Mouse (Mus musculus): ENCODE measurements around the gene Tcerg1l.

Gene Tcerg1l

DNA sequence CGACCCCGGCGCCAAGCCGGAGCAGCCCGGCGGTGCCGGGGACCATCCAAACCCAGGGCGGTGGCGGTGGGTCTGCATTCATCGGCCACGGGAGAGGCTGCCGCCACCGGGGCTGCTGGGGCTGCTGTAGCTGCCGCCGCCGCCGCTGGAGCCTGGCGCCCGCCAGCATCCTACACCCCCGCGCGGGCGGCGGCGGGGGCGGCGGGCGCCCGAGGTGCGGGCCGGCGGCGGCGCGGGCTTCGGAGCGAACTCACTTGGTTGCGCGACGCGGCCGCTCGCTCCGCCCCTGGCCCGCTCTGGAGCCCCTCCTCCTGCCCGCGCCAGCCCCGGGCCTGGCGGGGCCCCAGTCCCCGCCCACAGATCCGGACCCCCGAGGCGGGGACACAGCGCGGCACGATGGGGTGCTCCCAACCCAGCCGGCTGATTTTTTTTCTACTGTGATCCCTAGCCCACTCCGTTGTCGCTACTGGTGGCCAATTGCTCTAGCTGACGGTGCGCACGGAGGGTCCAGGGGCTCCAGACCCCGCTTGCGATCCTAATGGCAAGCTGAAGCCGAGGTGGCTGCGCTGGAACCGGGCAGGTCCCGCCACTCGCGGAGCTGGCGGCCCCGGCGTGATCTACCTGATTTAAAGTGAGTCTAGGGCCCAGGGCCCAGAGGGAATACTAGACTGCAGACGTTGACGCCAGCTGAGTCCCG lies at the start of gene Tcerg1l:
Gene Tcerg1l, minus strand, starts transcription at position 246 of the 697 bp plus-strand sequence.
- DNase-seq (ENCODE audit: low spot score) = no peak

DNA sequence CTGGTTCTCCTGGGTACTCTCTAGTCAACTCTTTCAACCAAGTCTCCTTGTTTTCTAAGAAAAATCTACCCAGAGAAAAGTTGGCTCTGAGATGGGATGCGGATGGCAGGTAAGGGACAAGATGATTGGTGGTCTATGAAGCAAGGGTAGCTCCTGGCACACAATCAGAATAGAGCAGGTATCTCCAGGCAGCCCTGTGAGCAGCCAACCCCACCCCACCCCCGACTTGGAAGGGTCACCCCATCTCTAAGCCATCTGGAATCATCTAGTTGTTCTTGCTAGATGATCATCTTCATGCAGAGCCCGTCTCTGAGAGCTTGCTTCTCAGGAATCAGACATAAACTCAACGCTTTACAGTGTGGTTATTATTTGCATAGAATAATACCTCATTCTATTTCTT lies 44.6 kb upstream of the Tcerg1l start:
- DNase-seq (ENCODE audit: low spot score) = no peak

DNA sequence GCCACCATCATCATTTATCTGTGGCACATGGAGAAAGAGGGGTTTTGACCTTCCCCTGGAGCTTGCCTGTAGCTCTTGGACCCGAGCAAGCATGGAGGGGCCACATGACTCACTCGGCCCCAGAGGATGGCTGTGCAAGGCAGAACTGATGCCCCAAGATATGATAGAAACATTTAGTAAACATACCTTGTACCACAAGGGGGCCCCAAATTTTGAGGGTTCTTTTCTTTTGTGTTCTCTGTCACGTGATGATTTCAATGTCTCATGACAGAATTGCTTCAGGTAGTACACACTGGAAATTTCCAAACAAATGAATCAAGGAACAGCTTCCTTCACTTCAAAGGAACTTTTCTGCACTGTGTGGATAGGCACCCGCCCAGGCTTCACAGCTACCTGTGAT lies 35.0 kb upstream of the Tcerg1l start:
- no peak for DNase-seq (ENCODE audit: low spot score)

DNA sequence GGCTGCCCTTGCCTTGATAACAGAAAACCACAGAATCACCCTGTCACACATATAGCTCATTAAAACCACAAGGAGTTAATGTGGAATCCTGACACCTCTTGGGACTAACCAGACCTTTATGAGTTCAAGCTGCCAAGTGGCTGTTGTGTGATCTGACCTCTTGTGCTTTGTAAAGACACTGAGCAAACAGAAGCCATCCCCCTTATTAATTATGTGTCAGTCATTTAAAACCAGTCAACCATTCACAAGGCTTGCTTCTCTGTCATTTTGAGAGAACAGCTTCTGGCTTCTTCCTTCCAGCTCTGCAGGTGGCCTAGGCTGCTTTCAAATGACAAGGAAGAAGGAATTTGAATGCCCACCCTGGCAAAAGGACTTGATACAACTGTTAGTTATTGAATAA lies 33.9 kb upstream of the Tcerg1l start:
- no peak for DNase-seq (ENCODE audit: low spot score)

DNA sequence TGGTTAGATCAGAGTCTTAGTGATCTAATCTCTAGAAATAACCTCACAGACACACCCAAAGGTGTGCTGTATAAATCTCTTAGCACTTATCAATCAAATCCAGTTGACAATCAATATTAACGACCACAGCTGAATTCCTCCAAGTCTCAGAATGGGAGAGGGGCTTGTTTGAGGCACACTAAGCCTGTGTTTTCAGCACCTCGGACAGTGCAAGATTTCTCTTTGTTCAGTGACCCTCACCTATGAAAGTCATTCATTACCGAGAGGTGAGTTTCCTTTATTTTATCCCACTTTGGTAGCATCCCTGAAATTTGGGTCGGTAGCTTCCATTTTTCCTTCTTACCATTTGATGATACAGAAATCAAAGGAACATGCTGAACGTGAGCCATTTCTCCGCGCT lies 32.4 kb upstream of the Tcerg1l start:
- no peak for DNase-seq (ENCODE audit: low spot score)

DNA sequence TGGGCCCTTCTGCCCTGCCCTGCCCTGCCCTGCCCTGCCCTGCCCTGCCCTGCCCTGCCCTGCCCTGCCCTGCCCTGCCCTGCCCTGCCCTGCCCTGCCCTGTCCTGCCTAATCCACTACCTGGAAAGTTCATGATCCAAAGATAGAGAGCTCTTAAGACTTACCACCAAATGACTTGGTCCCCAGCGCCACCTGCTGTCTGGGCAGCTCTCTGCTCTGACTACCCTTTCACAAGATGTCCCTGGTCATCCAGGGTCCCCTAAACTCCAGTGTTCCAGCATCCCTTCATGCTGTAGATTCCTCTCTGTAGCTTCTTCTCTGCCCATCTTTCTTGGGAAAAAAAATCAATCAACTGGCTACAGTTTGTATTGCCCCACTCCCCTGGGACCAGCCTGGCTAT lies 31.3 kb upstream of the Tcerg1l start:
- DNase-seq (ENCODE audit: low spot score) = no peak

DNA sequence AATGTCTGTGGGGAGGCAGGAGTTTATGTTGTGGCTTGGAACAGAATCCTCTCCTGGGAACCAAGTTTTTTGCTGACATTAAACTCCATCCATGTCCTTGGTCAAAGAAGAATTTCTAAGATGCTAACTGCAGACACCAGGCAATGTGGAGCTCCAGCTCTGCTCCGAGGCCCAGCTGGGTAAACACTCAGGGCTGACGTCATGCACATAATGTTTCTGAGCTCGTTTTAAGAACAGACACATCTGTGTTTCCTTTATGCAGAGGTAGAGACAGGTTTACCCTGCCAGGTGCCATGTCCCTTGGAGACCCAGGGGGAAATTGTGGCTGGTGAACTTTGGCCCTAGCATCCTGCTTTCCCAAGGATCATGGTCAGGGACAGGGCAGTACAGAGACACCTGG lies 29.9 kb upstream of the Tcerg1l start:
- DNase-seq (ENCODE audit: low spot score) = no peak

DNA sequence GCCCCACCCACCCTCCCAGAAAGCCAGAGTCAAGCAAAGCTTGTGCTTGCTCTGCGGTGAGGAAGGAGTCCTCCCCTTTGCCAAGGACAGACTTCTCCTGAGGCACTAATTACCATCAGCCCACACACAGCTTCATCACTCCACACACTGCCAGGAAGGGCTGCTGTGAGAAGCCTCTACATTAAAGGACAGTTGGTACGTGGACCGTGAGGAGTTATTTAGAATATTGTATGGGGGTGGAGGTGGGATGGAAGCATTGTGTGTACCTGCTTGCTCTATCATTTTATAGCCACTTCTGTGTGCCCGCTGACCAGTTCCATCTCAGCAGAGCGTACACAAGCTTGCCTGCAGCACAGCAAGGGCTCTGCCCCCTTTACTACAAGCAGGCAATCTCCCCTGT lies 16.0 kb upstream of the Tcerg1l start:
- no peak for DNase-seq (ENCODE audit: low spot score)

DNA sequence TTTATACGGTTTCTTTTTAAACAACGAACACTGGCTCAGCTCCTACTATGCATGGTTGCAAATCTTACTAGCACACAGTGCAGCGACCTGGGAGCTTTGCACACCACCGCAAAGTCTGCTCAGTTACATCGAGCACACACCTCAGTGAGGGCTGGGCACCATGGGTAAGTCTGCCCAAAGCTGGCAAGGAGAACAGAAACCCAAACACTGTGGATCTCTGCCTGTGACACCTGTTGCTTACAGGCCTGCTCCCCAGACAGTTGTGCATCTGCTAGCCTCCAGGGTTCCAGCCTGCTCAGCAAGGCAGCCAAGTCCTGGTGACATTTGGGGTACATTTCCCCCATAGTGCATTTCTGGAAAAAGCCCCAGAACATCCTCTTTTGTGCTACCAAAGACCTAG lies 4.1 kb upstream of the Tcerg1l start:
- no peak for DNase-seq (ENCODE audit: low spot score)

DNA sequence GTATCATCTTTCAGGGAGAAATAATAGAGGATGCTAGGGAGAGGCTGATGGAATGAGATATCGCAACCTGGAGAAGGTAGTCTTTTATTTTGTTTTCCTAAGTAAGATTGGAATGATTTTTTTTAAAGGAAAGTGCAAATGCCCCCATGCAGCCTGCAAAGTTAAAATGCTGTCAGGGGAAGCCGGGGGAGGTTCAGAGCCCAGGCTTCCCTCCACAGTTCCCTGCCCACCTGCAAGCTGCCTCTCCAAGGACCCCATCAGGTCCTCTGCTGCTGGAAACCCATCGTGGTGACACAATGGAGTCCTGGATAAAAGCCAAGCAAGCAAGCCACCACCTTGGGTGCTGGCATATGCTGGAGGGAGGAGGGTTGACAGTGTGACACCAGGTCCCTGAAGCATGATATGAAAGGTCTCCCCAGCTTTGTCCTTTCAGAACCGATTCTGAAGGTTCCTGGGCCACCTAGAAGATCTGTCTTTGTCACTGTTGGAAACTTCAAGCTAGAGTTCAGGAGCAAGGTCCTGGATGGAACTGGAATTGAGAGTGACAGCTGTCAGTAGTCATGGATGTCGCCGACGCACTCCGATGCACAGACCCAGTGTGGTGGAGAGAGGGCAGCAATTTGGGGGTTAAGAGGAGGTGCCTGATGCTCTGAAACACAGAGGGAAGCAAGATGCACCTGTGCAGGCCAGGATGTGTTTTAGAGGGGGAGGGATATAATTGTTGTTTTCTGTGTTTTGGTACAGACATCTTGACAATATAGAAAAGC lies 3.2 kb upstream of the Tcerg1l start:
- DNase-seq (ENCODE audit: low spot score) = no peak

DNA sequence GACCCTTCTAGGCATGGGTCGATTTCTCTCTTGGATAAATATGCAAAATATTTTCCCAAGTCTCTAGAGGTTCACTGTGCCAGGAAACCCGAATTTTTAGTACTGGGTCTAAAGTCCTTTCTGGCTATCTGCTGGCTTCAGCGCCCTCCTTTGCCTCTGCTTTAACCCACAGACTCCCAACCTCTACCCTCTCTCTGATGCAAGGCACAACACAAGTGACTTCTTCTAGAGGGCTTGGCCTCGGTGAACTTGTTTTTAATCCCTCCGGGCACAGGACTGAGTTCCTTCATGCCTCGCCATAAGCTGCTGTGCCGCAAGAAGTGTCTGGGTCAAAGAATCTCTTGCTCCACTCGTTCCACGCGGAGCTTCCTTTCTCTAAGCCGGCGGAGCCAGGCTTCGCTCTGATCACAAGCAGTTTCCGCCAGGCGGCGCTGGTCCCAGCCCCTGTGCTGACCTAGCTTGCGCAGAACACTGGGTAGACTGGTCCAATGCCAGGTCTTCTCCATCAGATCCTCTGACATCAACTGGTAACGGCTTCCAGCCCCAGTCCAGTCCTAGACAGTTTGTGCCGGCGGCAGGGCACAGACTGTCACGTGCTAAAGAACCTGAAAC lies 758 bp upstream of the Tcerg1l start:
- no peak for DNase-seq (ENCODE audit: low spot score)

DNA sequence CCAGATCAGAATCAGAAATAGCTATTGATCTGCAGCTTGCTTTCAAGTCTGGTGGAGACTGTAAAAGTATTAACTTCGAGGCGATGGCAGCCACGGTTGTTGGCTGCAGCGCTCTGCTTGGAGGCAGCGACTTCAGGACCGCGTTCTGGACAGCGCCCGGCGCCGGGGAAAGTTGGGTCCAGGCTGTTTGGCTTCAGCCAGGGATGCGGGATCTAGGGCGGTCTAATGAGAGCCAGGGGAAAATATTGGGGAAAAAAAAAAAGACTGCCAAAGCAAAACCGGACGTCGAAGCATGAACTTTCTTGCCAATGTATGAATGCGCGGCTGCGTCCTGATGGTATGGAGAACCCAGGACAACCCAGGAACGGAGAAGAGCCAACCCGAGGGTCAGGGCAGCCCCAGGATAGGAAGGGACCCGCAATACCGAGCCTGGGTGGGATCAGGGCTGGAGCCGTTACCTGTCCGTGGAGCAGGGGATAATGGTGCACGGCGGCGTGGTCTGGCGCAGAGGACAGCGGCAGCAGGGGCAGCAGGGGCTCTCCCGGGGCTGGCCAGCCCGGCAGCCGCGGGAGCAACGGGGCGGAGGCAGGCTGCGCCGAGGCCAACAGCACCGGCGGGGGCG lies 556 bp downstream of the Tcerg1l start:
- DNase-seq (ENCODE audit: low spot score) = no peak

DNA sequence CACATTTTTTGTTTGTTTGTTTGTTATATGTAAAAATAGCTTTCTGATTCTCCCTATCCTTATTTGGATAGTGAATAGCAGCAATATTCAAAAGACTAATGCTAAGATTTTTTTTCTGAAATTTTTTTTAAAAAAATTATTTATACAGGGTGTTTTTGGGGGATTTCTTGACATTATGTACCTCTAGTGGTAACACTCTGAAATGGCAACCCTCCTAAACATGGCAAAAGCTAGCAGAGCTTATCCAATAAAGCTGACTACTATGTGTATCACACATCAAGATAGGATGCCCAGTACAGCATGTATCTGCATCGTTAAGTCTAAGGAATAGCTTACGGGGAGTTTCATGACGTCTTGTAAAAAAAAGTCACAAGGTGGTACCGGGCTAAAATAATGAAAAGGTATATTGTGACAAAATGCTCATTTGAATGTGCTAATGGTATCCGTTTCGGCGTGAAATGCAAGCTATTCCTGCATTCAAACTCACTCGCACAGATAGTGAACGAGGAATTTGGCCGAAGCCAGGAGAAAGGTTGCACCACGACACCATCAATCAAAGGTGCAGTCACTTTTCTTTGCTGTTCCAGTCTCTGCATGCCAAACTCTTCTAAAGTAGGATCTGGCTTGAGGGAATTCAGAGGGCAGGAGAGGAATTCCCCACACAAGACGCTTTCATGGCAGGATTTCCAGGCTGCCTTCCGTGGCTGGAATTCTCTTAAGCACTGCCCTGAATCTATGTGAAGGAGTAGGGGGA lies 1.2 kb downstream of the Tcerg1l start:
- DNase-seq (ENCODE audit: low spot score) = no peak

DNA sequence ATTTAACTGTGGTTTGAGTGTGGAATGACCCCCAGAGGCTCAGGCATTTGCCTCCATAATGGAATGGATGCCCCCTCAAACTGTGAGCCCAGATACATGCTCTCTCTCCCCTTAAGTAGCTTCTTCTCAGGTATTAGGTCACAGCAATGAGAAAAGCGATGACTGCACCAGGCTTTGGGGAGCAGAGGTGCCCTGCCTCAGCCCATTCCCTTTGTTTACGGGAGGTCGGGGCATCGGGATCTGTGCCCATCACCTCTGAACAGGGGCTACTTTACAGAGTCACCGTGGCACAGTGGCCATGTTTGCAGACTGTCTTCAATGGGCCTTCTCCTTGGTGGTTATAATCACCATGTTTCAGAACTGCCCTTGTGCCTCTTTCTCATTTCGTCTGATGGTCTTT lies 7.6 kb downstream of the Tcerg1l start:
- DNase-seq (ENCODE audit: low spot score) = no peak

DNA sequence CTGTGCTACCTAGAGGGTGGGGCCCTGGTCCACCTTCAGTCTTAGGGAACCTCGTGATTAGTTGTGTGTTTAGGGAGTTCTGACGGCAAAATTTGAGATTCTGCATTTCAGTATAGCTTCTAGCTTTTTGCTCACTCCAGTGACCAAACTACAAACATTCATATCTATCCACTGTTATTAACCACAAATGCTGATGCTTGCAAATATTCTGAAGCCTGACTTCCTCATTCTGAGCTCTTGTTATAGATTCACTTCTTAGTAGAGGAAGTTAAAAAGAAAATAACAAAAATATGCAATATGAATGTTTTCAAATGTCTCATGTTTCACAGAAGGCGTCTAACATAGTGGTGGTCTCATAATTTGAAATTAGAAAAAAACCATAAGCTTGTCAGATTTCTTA lies 8.5 kb downstream of the Tcerg1l start:
- DNase-seq (ENCODE audit: low spot score) = no peak

DNA sequence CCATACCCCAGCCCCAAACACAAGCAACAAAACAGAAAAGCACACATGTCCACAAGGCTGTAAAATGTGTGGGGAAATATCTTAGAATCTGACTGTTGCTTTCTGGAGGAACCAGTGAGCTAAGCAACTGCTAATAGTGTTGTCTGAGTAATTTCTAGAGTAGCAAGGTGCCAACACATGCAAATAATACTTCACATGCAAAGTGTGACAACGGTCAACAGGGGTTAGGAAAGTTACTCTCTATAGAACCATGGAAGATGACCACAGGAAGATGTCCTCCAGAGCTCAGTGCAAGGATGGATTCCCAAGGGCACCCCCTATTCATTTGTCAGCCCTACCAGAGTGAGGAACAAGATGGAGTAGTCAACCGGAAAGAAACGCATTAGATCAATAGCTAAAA lies 18.3 kb downstream of the Tcerg1l start:
- DNase-seq (ENCODE audit: low spot score) = no peak

DNA sequence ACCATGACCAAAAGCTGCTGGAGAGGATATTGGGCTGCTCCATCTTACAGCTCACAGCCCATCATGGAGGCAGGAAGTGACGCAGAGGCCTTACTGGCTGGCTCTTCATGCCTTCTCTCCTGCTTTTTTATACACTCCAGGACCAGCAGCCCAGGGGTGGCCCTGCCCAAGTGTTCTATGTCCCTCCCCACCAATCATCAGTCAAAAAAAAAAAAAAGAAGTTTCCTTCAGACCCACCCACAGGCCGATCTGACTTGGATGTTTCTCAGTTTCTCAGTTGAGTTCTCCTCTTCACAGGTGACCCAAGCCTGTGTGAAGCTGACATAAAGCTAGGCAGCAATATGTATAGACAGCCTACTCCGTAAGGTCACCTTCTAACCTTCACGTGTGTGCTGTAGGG lies 19.0 kb downstream of the Tcerg1l start:
- DNase-seq (ENCODE audit: low spot score) = no peak

DNA sequence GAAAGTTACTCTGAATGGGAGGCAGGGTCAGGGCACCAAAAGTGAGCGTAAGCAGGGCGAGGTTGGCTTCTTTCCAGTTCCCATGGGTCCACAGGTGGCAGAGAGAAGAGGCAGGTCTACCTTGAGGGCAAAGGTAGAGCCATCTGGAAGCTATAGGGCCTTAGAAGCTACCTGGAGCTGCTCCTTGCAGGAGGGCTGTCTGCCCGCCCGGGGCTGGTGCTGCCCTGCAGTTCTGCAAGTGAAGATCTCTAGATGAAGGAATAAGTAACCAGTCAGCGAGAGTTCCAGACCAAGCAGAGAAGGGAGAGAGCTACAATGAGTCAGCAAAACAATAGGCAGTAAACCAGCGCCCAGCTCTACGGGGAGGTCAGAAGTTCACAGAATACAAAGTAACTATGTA lies 22.0 kb downstream of the Tcerg1l start:
- no peak for DNase-seq (ENCODE audit: low spot score)

DNA sequence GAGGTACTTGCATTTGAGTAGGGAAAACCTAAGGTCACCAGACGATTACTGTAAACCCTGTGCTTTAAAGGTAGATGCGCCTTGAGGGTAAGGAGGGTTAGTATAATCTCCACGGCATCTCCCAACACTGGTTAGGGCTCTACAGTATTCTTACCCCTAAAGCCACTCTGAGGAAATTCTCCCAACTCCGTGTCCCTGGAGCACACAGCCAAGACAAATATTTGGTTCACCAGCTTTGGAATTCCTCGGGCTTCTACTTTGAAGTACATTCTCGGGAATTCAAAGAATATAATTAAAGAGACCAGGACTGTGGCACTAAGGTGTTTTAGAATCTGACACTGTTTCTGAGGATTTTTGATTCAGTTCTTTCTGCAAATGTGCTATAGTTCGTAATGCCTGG lies 23.2 kb downstream of the Tcerg1l start:
- DNase-seq (ENCODE audit: low spot score) = no peak

DNA sequence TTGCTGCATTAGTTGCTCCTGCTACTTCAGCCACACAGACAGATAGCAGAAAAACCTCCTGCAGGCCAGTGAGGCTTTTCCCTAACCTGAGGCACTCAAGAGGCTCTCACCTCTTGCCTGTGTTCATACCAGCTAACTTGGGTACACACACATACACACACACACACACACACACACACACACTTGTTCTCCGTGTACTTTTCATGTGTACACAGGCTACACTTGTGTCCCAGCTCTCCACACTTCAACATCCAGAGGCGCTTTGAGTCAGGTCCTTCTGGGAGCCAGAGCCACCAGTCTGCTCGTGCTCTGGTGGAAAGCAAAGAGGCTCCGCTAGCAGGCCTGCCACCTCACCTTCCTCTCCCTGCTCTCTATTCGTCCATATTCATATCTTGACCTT lies 24.0 kb downstream of the Tcerg1l start:
- no peak for DNase-seq (ENCODE audit: low spot score)

DNA sequence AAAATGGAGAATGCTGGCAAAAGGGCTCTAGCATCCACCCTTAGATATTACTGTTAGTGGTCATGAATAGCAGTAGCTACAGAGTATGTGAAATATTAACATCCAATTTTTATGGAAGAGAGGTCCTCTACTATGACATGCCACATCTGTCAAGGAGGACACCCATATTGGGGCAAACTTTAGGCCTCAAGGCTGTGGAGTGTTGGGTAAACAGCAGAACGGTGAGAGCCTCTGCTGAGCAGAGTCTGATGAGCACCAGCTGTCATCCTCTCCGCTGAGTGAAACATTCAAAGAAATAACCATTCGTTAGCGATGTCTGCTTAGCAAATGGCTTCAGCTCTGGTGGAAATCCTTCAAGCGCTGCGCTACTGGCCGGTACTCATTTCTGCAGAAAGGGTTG lies 30.0 kb downstream of the Tcerg1l start:
- DNase-seq (ENCODE audit: low spot score) = no peak

DNA sequence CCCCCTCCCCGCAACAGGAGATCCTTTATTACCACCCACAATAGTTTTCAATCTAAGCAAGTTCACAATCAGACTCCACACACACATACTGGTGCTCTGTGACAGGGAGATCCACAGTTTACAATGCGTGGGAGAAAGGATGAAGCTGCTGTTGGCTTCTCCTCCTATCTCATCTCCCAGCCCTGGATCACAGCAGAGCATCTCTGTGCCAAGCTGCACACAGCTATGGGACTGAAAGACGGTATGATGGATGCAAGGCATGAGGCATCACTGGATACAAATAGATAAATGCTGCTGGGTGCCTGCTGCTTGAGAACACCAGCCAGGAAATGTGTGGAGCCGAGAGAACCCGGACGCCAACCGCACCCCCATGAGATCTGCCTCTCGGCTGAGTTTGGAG lies 32.0 kb downstream of the Tcerg1l start:
- DNase-seq (ENCODE audit: low spot score) = no peak
